Mouse (Mus musculus) myocyte (in vitro differentiated cells): ENCODE data around the gene Krt7. TPM values are rescaled to one million over a fixed set of nuclear protein-coding genes. Genes with fewer than 3 reads are reported as not detected.

Source experiments
- H3K27me3 ChIP-seq: one replicate; pipeline ENCODE4 v1.6.1; 2011; ENCODE audit not compliant: control insufficient read depth, insufficient read depth, insufficient read length
- H3K36me3 ChIP-seq: one replicate; pipeline ENCODE4 v1.6.1; 2011; ENCODE audit not compliant: control insufficient read depth, insufficient read depth
- H3K4me2 ChIP-seq: one replicate; pipeline ENCODE4 v1.6.1; 2011; ENCODE audit warnings: low read depth, control low read depth
- H3K4me3 ChIP-seq: one replicate; pipeline ENCODE4 v1.5.1; 2011; ENCODE audit warnings: mild to moderate bottlenecking, control low read depth, moderate library complexity
- H3K79me2 ChIP-seq: one replicate; pipeline ENCODE4 v1.6.1; 2011; ENCODE audit not compliant: control insufficient read depth, insufficient read depth
- H3ac ChIP-seq: one replicate; pipeline ENCODE4 v1.6.1; 2011; ENCODE audit not compliant: control insufficient read depth, insufficient read length
- CEBPB ChIP-seq: IDR thresholded peaks from 2 replicates; pipeline ENCODE4 v1.6.1; 2011; ENCODE audit warnings: mild to moderate bottlenecking, moderate library complexity; ENCODE audit not compliant: poor library complexity, insufficient read depth, severe bottlenecking
- E2F4 ChIP-seq: IDR thresholded peaks from one replicate; pipeline ENCODE4 v1.6.1; 2011; ENCODE audit warnings: mild to moderate bottlenecking, control low read depth, moderate library complexity; ENCODE audit not compliant: insufficient read depth
- MAX ChIP-seq: IDR thresholded peaks from one replicate; pipeline ENCODE4 v1.6.1; 2011; ENCODE audit warnings: low read depth, mild to moderate bottlenecking, control low read depth
- MYOD1 ChIP-seq, 3 experiments: IDR thresholded peaks; one replicate each; pipeline ENCODE4 v1.6.1; 2011; ENCODE audit warnings: control low read depth in 2 of 3, low read depth in 2 of 3, mild to moderate bottlenecking in 2 of 3, moderate library complexity in 1 of 3; ENCODE audit not compliant: insufficient read length in 2 of 3, control insufficient read depth in 1 of 3
- MYOG ChIP-seq, 3 experiments: IDR thresholded peaks; one replicate each; pipeline ENCODE4 v1.6.1; 2011; ENCODE audit warnings: control low read depth in 2 of 3, low read depth in 2 of 3, mild to moderate bottlenecking in 2 of 3; ENCODE audit not compliant: insufficient read length in 2 of 3, control insufficient read depth in 1 of 3, insufficient read depth in 1 of 3
- POLR2A ChIP-seq: IDR thresholded peaks from one replicate; pipeline ENCODE4 v1.6.1; 2011; ENCODE audit warnings: low read depth, mild to moderate bottlenecking, control low read depth, moderate library complexity; ENCODE audit not compliant: insufficient read length
- POLR2AphosphoS2 ChIP-seq: IDR thresholded peaks from one replicate; pipeline ENCODE4 v1.6.1; 2011; ENCODE audit warnings: low read depth, control low read depth; ENCODE audit not compliant: insufficient read length
- REST ChIP-seq: IDR thresholded peaks from one replicate; pipeline ENCODE4 v1.6.1; 2011; ENCODE audit warnings: mild to moderate bottlenecking, control low read depth, moderate library complexity; ENCODE audit not compliant: insufficient read depth, insufficient read length
- SRF ChIP-seq: IDR thresholded peaks from one replicate; pipeline ENCODE4 v1.6.1; 2011; ENCODE audit warnings: low read depth; ENCODE audit not compliant: control insufficient read depth, insufficient read length
- TCF12 ChIP-seq: IDR thresholded peaks from one replicate; pipeline ENCODE4 v1.6.1; 2011; ENCODE audit warnings: mild to moderate bottlenecking, control low read depth; ENCODE audit not compliant: poor library complexity, insufficient read depth, severe bottlenecking
- TCF3 ChIP-seq: IDR thresholded peaks from one replicate; pipeline ENCODE4 v1.6.1; 2011; ENCODE audit warnings: low read depth, control low read depth; ENCODE audit not compliant: insufficient read length
- USF1 ChIP-seq: IDR thresholded peaks from one replicate; pipeline ENCODE4 v1.6.1; 2011; ENCODE audit warnings: low read depth, mild to moderate bottlenecking, control low read depth, moderate library complexity
- polyA plus RNA-seq: library from polyadenylated mRNA; unstranded; fragments of >200 nt; fragmentation: generic; extraction: Trizol; gene quantifications from one replicate; pipeline ENCODE4 v1.2.1, GENCODE M21; 2012; ENCODE audit warnings: missing spikeins

Krt7 gene
- polyA plus RNA-seq, 1 experiment, result 0.04 TPM

GRCm38 (mm10) chr15:101367497-101367896 is 43.3 kb upstream of the Krt7 start:
- H3K4me2 ChIP-seq, result peak overlapping the region; percentile 70
- H3K36me3 ChIP-seq, result no peaks in the 10 kb centered on the region
- no peaks in the 10 kb centered on the region for H3K79me2 ChIP-seq
- H3K4me3 ChIP-seq, result no peak overlapping the region
- TF ChIP-seq MYOD1 (IDR thresholded peaks at IDR 0.05; ENCODE audit: control insufficient read depth in 1 of 3, insufficient read length in 2 of 3, low read depth in 2 of 3) (no peak), USF1 (no peak), CEBPB (no peak), E2F4 (no peak), POLR2A (no peak), SRF (no peak), TCF12 (no peak), MAX (no peak), POLR2AphosphoS2 (no peak), REST (no peak), TCF3 (no peak), MYOG (IDR thresholded peaks at IDR 0.05; ENCODE audit: control insufficient read depth in 1 of 3, insufficient read depth in 1 of 3, insufficient read length in 2 of 3, low read depth in 2 of 3) (no peak)
- no peaks in the 10 kb centered on the region for H3K27me3 ChIP-seq
- H3ac ChIP-seq, result no peak overlapping the region

- Histone ChIP-seq H3K4me2 (peak overlapping the region; percentile 70), H3K36me3 (no peaks in the 10 kb centered on the region), H3K27me3 (no peaks in the 10 kb centered on the region), H3K4me3 (no peak overlapping the region), H3K79me2 (no peaks in the 10 kb centered on the region), H3ac (no peak overlapping the region)
- TF ChIP-seq MYOD1 (IDR thresholded peaks at IDR 0.05; ENCODE audit: control insufficient read depth in 1 of 3, insufficient read length in 2 of 3, low read depth in 2 of 3) (no peak), SRF (peak; percentile 62)
Observed at GRCm38 (mm10) chr15:101368015-101368414, 42.8 kb upstream of the Krt7 start.

GRCm38 (mm10) chr15:101368502-101369381 is 42.1 kb upstream of the Krt7 start:
- TF ChIP-seq MYOG (IDR thresholded peaks at IDR 0.05; ENCODE audit: control insufficient read depth in 1 of 3, insufficient read depth in 1 of 3, insufficient read length in 2 of 3, low read depth in 2 of 3) (peak; percentile 33 to 89 (median 46)), POLR2AphosphoS2 (no peak), SRF (no peak), TCF12 (peak; percentile 88), MAX (no peak), REST (no peak), POLR2A (no peak), E2F4 (no peak), USF1 (peak; percentile 70), CEBPB (peak; percentile 98), MYOD1 (IDR thresholded peaks at IDR 0.05; ENCODE audit: control insufficient read depth in 1 of 3, insufficient read length in 2 of 3, low read depth in 2 of 3) (peak; percentile 9 to 97 (median 96)), TCF3 (peak; percentile 89)
- Histone ChIP-seq H3K79me2 (no peaks in the 10 kb centered on the region), H3K36me3 (no peaks in the 10 kb centered on the region), H3K4me3 (peak overlapping the region; percentile 2), H3ac (no peak overlapping the region), H3K4me2 (peak overlapping the region; percentile 70), H3K27me3 (no peaks in the 10 kb centered on the region)

GRCm38 (mm10) chr15:101369382-101370100 is 41.3 kb upstream of the Krt7 start:
- H3K79me2 ChIP-seq, result no peaks in the 10 kb centered on the region
- H3K36me3 ChIP-seq, result no peaks in the 10 kb centered on the region
- peak overlapping the region; percentile 70 for H3K4me2 ChIP-seq
- no peak for TF ChIP-seq MAX
- TF ChIP-seq SRF, result no peak
- peak in 1 of 3 experiments; percentile 18 for TF ChIP-seq MYOG (IDR thresholded peaks at IDR 0.05; ENCODE audit: control insufficient read depth in 1 of 3, insufficient read depth in 1 of 3, insufficient read length in 2 of 3, low read depth in 2 of 3)
- no peak overlapping the region for H3ac ChIP-seq
- peak overlapping the region; percentile 2 for H3K4me3 ChIP-seq
- no peaks in the 10 kb centered on the region for H3K27me3 ChIP-seq
